Mouse (Mus musculus): ENCODE results near the gene BC024978. TPM values are rescaled to one million over a fixed set of nuclear protein-coding genes. Genes with fewer than 3 reads are reported as not detected.
A peak's percentile ranks its signal among the peaks of the same experiment; 100 is the strongest.

The BC024978 gene
- polyA plus RNA-seq (2015; fragmentation: Nextera tagmentation; extraction: Ambion mirVana) = 1.7 and 1.8 TPM in 2 replicates

- Histone ChIP-seq H3K4me1 (replicated peaks; ENCODE audit: control insufficient read depth, insufficient read depth) (peaks cover 4% of the 10 kb centered on the region), H3K27ac (replicated peaks) (peak within 1 kb of the TSS; percentile 100), H3K9me3 (ENCODE audit: control insufficient read depth, low read length) (no peaks in the 10 kb centered on the region), H3K4me3 (ENCODE audit: low read depth, low read length) (peak within 1 kb of the TSS; percentile 77), H3K27me3 (ENCODE audit: control insufficient read depth, insufficient read depth, low read length) (no peaks in the 10 kb centered on the region), H3K9ac (ENCODE audit: low read length) (peak within 1 kb of the TSS; percentile 92), H3K4me2 (replicated peaks; ENCODE audit: low read depth) (peak within 1 kb of the TSS; percentile 63), H3K36me3 (ENCODE audit: control insufficient read depth, insufficient read depth, low read length) (peaks cover 15% of the 10 kb centered on the region)
- TF ChIP-seq EP300 (optimal IDR thresholded peaks at IDR 0.05) (no peak), CTCF (IDR thresholded peaks at IDR 0.05; ENCODE audit: low read depth) (peak; percentile 15; the same call in 1 of the 2 replicates)
- under 1% methylated on average over 63 of the region's 64 CpGs for WGBS
- ATAC-seq (ENCODE audit: low FRiP score, low TSS enrichment) (peak; percentile 99), DNase-seq (ENCODE audit: low spot score) (peak; percentile 96)
Measured at GRCm38 (mm10) chr7:27195681-27196611, at the start of gene BC024978, which contains the start of gene Snrpa. Gene BC024978 (plus strand): TSS chr7:27195781. Gene Snrpa (minus strand): TSS chr7:27196271.

- H3K36me3 ChIP-seq (ENCODE audit: control insufficient read depth, insufficient read depth, low read length) = peaks cover 2% of the 10 kb centered on the region
- TF ChIP-seq EP300 (optimal IDR thresholded peaks at IDR 0.05) (no peak), CTCF (IDR thresholded peaks at IDR 0.05; ENCODE audit: low read depth) (no peak)
- WGBS = 32% methylated on average over 10 of the region's 10 CpGs
- peak; percentile 80 for ATAC-seq (ENCODE audit: low FRiP score, low TSS enrichment)
- no peak within 1 kb of the TSS for H3K4me3 ChIP-seq (ENCODE audit: low read depth, low read length)
- no peak within 1 kb of the TSS for H3K4me2 ChIP-seq (replicated peaks; ENCODE audit: low read depth)
- peak within 1 kb of the TSS; percentile 82 for H3K27ac ChIP-seq (replicated peaks)
- DNase-seq (ENCODE audit: low spot score) = peak; percentile 81
- H3K27me3 ChIP-seq (ENCODE audit: control insufficient read depth, insufficient read depth, low read length) = no peaks in the 10 kb centered on the region
- H3K9ac ChIP-seq (ENCODE audit: low read length) = peak within 1 kb of the TSS; percentile 41; the same call in 1 of the 2 replicates
- no peaks in the 10 kb centered on the region for H3K4me1 ChIP-seq (replicated peaks; ENCODE audit: control insufficient read depth, insufficient read depth)
- H3K9me3 ChIP-seq (ENCODE audit: control insufficient read depth, low read length) = no peaks in the 10 kb centered on the region
Measured at GRCm38 (mm10) chr7:27153205-27153764, 42.3 kb upstream of the BC024978 start, which contains the start of gene Cyp2t4. Gene Cyp2t4 (plus strand): TSS chr7:27153714.

DNA sequence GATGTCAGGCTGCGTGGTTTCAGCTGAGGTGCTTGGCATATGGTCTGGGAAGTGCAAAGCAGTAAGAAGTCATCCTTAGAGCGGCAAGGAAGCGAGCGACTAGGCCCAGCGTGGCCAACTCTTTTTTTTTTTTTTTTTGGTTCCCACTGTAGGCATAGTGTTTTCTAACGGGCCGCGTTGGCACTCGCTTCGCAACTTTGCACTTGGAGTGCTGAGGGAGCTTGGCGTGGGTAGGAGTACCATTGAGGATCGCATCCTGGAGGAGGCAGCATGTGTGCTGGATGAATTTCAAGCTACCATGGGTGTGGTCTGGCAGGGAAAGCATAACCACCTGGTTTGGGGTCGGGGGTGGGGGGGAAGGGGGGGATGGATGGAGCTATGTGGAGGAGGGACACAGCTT lies 39.6 kb upstream of the BC024978 start:
- WGBS = 80% methylated on average over 13 of the region's 13 CpGs
- H3K27ac ChIP-seq (replicated peaks) = no peak overlapping the region
- no peak overlapping the region for H3K4me3 ChIP-seq (ENCODE audit: low read depth, low read length)
- no peaks in the 10 kb centered on the region for H3K9me3 ChIP-seq (ENCODE audit: control insufficient read depth, low read length)
- TF ChIP-seq CTCF (IDR thresholded peaks at IDR 0.05; ENCODE audit: low read depth) = no peak
- TF ChIP-seq EP300 (optimal IDR thresholded peaks at IDR 0.05) = no peak
- ATAC-seq (ENCODE audit: low FRiP score, low TSS enrichment) (no peak), DNase-seq (ENCODE audit: low spot score) (no peak)
- H3K9ac ChIP-seq (ENCODE audit: low read length) = no peak overlapping the region
- H3K27me3 ChIP-seq (ENCODE audit: control insufficient read depth, insufficient read depth, low read length) = no peaks in the 10 kb centered on the region
- H3K4me1 ChIP-seq (replicated peaks; ENCODE audit: control insufficient read depth, insufficient read depth) = 0 out of 2 replicates have a peak, but pooled peaks cover 2% of the 10 kb centered on the region
- peaks cover 13% of the 10 kb centered on the region for H3K36me3 ChIP-seq (ENCODE audit: control insufficient read depth, insufficient read depth, low read length)
- H3K4me2 ChIP-seq (replicated peaks; ENCODE audit: low read depth) = no peak overlapping the region

GRCm38 (mm10) chr7:27158171-27158570 lies 37.4 kb upstream of the BC024978 start:
- H3K4me1 ChIP-seq (replicated peaks; ENCODE audit: control insufficient read depth, insufficient read depth) = 0 out of 2 replicates have a peak, but pooled peaks cover 2% of the 10 kb centered on the region
- ATAC-seq (ENCODE audit: low FRiP score, low TSS enrichment) (no peak), DNase-seq (ENCODE audit: low spot score) (no peak)
- no peak overlapping the region for H3K27ac ChIP-seq (replicated peaks)
- no peaks in the 10 kb centered on the region for H3K27me3 ChIP-seq (ENCODE audit: control insufficient read depth, insufficient read depth, low read length)
- H3K4me2 ChIP-seq (replicated peaks; ENCODE audit: low read depth) = no peak overlapping the region
- H3K36me3 ChIP-seq (ENCODE audit: control insufficient read depth, insufficient read depth, low read length) = peaks cover 13% of the 10 kb centered on the region
- H3K4me3 ChIP-seq (ENCODE audit: low read depth, low read length) = no peak overlapping the region
- H3K9me3 ChIP-seq (ENCODE audit: control insufficient read depth, low read length) = no peaks in the 10 kb centered on the region
- no peak overlapping the region for H3K9ac ChIP-seq (ENCODE audit: low read length)
- TF ChIP-seq CTCF (IDR thresholded peaks at IDR 0.05; ENCODE audit: low read depth) (no peak), EP300 (optimal IDR thresholded peaks at IDR 0.05) (no peak)
- 96% methylated on average over 9 of the region's 9 CpGs for WGBS

GRCm38 (mm10) chr7:27159256-27159655 lies 36.3 kb upstream of the BC024978 start:
- H3K27me3 ChIP-seq (ENCODE audit: control insufficient read depth, insufficient read depth, low read length) = no peaks in the 10 kb centered on the region
- no peak overlapping the region for H3K9ac ChIP-seq (ENCODE audit: low read length)
- no peak overlapping the region for H3K27ac ChIP-seq (replicated peaks)
- DNase-seq (ENCODE audit: low spot score) (no peak), ATAC-seq (ENCODE audit: low FRiP score, low TSS enrichment) (no peak)
- H3K9me3 ChIP-seq (ENCODE audit: control insufficient read depth, low read length) = no peaks in the 10 kb centered on the region
- TF ChIP-seq CTCF (IDR thresholded peaks at IDR 0.05; ENCODE audit: low read depth) (no peak), EP300 (optimal IDR thresholded peaks at IDR 0.05) (no peak)
- no peak overlapping the region for H3K4me3 ChIP-seq (ENCODE audit: low read depth, low read length)
- H3K36me3 ChIP-seq (ENCODE audit: control insufficient read depth, insufficient read depth, low read length) = peaks cover 15% of the 10 kb centered on the region
- WGBS = 97% methylated on average over 6 of the region's 6 CpGs
- H3K4me1 ChIP-seq (replicated peaks; ENCODE audit: control insufficient read depth, insufficient read depth) = 0 out of 2 replicates have a peak, but pooled peaks cover 2% of the 10 kb centered on the region
- no peak overlapping the region for H3K4me2 ChIP-seq (replicated peaks; ENCODE audit: low read depth)

Measured in stomach, postnatal 0 days (tissue).